Mouse (Mus musculus): Measurements from ENCODE around the gene Zfp36. TPM values are rescaled to one million over a fixed set of nuclear protein-coding genes. Genes with fewer than 3 reads are reported as not detected.
A peak's percentile ranks its signal among the peaks of the same experiment; 100 is the strongest.
"Not testable (repeated sequence)": the region's sequence is repeated elsewhere in the genome, so short reads cannot be mapped to it uniquely, and the experiment has no call there.

Zfp36 gene
- polyA plus RNA-seq, 1 experiment from 2014 or later: 4.7 TPM

DNA sequence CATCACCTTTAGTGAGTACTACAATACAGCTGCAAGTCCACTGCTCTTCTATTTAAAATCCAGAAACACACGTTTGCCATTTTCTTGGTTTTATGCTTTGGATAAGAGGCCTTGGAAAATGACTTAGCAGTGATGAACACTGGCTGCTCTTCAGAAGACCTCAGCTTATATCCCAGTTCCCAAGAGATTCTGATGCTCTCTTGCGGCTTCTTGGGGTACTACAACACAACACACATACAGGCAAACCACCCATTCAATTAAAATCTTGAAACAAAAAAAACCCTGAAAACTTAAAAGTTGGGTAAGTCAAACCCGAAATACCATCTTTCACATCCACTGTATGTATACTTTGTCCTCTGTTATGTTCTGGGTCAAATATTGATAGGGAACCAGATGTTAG, 17.9 kb upstream of the Zfp36 start:
- Histone ChIP-seq H3K9me3 (replicated peaks) (no peaks in the 10 kb centered on the region), H3K9ac (no peak overlapping the region), H3K4me2 (no peak overlapping the region), H3K36me3 (peaks cover 81% of the 10 kb centered on the region), H3K4me1 (replicated peaks) (peaks cover 19% of the 10 kb centered on the region), H3K27me3 (no peaks in the 10 kb centered on the region), H3K27ac (no peak overlapping the region), H3K4me3 (replicated peaks) (no peak overlapping the region)
- 51% methylated on average over 3 of the region's 3 CpGs for WGBS (ENCODE audit: insufficient replicate concordance)
- ATAC-seq (ENCODE audit: low read depth): no peak
- no peak for DNase-seq

DNA sequence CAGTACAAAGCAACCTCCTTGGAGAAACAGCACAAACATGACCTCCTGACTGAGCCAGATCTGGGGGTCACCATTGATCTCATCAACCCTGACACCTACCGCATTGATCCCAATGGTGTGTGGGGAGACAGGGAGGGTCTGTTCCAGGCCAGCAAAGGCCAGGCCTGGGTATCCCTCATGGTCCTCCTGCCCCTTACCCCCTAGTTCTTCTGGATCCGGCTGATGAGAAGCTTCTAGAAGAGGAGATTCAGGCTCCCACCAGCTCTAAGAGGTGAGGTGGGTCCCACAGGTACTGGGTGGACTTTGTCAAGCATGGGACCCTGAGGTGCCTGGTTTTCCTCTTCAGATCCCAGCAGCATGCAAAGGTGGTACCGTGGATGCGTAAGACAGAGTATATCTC, 15.4 kb upstream of the Zfp36 start:
- 89% methylated on average over 4 of the region's 4 CpGs for WGBS (ENCODE audit: insufficient replicate concordance)

DNA sequence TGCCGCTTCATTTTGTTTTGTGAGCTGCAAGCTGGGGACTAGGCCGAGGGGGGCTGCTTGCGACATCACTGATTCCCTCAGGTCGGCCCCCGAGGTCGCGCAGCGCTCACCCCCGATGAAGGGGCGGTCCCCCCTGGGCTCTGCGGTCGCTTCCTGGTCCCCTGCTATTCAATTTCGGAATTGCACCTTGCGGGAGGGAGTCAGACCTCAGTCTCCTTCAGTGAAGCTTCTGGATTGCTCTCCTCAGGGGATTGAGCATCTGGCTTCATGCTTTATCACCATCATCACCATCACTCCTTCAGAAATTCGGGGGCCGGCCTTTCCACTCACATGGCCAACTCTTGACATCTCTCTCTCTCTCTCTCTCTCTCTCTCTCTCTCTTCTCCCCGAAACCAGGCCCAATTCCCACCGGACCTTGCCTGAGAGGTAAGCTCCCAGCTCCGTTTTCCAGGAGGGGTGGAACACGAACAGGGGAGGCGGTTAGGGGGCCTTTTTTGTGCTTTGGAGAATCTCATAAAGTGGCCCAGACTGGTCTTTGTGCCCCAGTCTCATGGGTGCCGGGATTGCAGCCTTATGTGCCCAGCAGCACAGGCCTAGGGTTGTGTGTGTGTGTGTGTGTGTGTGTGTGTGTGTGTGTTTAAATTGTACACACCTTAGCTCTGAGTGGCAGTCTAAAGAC, 13.4 kb upstream of the Zfp36 start:
- Histone ChIP-seq H3K9ac (peak overlapping the region; percentile 85), H3K4me2 (peak overlapping the region; percentile 95), H3K9me3 (replicated peaks) (no peaks in the 10 kb centered on the region), H3K4me3 (replicated peaks) (peak overlapping the region; percentile 85), H3K36me3 (peaks cover 62% of the 10 kb centered on the region), H3K4me1 (replicated peaks) (peaks cover 27% of the 10 kb centered on the region), H3K27me3 (no peaks in the 10 kb centered on the region), H3K27ac (peak overlapping the region; percentile 77)
- ATAC-seq (ENCODE audit: low read depth) (no peak), DNase-seq (no peak)
- WGBS (ENCODE audit: insufficient replicate concordance): 5% methylated on average over 22 of the region's 22 CpGs

More for the DNA sequence above, 15.4 kb upstream of the Zfp36 start:
- Histone ChIP-seq H3K27me3 (no peaks in the 10 kb centered on the region), H3K27ac (0 out of 2 replicates have a peak overlapping the region, but pooled peaks have one; percentile 5), H3K4me3 (replicated peaks) (no peak overlapping the region), H3K4me2 (no peak overlapping the region), H3K4me1 (replicated peaks) (peaks cover 23% of the 10 kb centered on the region), H3K36me3 (peaks cover 62% of the 10 kb centered on the region), H3K9ac (no peak overlapping the region), H3K9me3 (replicated peaks) (no peaks in the 10 kb centered on the region)
- DNase-seq: no peak
- no peak for ATAC-seq (ENCODE audit: low read depth)

DNA sequence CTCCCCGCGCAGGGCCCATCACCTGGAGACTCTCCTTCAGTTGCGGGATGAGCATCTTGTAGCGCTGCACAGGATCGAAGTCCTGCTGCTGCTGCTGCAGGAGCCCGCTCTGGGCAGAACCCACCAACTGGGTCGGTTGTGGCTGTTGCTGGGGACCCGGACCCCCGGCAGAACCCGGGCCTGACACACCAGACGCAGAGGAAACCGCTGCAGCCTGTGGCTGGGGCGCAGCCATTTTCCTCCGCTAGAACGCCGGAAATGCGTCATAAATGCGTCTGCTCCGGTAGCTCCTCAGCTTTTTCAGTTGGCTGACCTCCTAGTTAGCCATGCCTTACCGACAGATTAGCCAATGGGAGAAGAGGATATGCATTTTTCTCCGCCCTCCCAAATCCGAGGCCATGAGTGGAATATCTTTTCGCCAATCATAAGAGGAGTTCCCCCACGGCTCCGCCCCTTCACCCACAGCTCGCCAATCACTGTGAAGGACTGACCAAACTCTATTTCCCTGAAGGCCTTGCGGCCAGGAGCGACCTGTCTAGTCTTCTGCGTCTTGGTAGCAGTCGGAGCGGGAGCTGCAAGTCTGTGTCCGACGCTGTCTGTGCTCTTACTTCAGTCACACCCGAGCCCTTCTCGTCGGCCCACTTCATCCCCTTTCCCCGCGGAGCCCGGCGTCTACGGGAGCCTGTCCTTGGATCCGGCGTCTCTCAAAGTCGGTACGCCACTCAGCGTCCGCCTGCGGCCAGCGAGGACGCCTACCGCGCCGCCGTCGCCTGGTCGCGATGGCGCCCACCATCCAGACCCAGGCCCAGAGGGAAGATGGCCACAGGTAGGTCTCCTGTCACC, 12.6 kb upstream of the Zfp36 start, which contains the start of the genes Med29 and Paf1:
TSS of gene Med29 (minus strand) at position 280 of the 843 bp plus-strand sequence.
TSS of gene Paf1 (plus strand) at position 523 of the 843 bp plus-strand sequence.
- ATAC-seq (ENCODE audit: low read depth) (peak; percentile 97), DNase-seq (peak; percentile 97)
- H3K4me3 ChIP-seq (replicated peaks): peak within 1 kb of the TSS; percentile 85
- peak within 1 kb of the TSS; percentile 77 for H3K27ac ChIP-seq
- peak within 1 kb of the TSS; percentile 85 for H3K9ac ChIP-seq
- no peaks in the 10 kb centered on the region for H3K9me3 ChIP-seq (replicated peaks)
- H3K27me3 ChIP-seq: no peaks in the 10 kb centered on the region
- peaks cover 62% of the 10 kb centered on the region for H3K36me3 ChIP-seq
- peak within 1 kb of the TSS; percentile 95 for H3K4me2 ChIP-seq
- WGBS (ENCODE audit: insufficient replicate concordance): under 1% methylated on average over 58 of the region's 58 CpGs
- peaks cover 33% of the 10 kb centered on the region for H3K4me1 ChIP-seq (replicated peaks)

DNA sequence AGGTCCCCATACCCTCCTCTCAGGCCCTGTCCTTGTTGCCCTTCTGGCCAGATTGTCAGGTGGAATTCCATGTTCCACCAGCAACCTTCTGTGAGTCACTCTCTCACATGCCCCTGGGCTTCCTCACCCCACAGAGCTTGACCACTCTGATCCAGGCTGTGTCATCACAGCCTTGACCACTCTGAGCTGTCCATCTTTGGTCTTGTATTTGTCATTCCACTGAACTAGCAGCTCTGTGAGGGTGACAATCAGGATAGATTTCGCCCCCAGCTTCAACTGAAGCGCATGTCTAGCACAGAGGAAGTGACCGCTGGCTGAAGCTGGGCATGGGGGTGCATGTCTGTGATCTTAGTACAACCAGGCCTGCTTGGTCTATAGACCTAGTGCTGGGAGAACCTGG, 10.3 kb upstream of the Zfp36 start:
- Histone ChIP-seq H3K27ac (no peak overlapping the region), H3K27me3 (no peaks in the 10 kb centered on the region), H3K4me1 (replicated peaks) (peaks cover 44% of the 10 kb centered on the region), H3K9ac (no peak overlapping the region), H3K4me3 (replicated peaks) (no peak overlapping the region), H3K4me2 (no peak overlapping the region), H3K36me3 (peaks cover 57% of the 10 kb centered on the region), H3K9me3 (replicated peaks) (no peaks in the 10 kb centered on the region)
- DNase-seq (no peak), ATAC-seq (ENCODE audit: low read depth) (no peak)
- WGBS (ENCODE audit: insufficient replicate concordance): 86% methylated on average over 3 of the region's 3 CpGs

DNA sequence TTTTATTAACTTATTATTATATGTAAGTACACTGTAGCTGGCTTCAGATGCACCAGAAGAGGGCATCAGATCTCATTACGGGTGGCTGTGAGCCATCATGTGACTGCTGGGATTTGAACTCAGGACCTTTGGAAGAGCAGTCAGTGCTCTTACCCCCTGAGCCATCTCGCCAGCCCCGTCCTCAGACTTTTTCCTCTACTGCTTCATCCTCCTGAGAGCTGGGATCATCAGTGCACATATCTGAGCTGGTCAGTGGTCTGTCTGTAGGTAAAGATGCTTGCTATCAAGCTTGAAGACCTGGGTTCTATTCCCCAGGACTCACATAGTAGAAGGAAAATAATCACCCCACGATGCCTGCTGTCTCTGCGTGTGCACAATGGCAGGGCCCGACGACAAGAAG, 7.3 kb upstream of the Zfp36 start:
- H3K27me3 ChIP-seq; DNase-seq; H3K4me3 ChIP-seq (replicated peaks); H3K9me3 ChIP-seq (replicated peaks); H3K27ac ChIP-seq; H3K4me2 ChIP-seq; ATAC-seq (ENCODE audit: low read depth); H3K9ac ChIP-seq: not testable (repeated sequence)
- peaks cover 63% of the 10 kb centered on the region for H3K4me1 ChIP-seq (replicated peaks)
- H3K36me3 ChIP-seq: peaks cover 52% of the 10 kb centered on the region
- 72% methylated on average over 7 of the region's 7 CpGs for WGBS (ENCODE audit: insufficient replicate concordance)

DNA sequence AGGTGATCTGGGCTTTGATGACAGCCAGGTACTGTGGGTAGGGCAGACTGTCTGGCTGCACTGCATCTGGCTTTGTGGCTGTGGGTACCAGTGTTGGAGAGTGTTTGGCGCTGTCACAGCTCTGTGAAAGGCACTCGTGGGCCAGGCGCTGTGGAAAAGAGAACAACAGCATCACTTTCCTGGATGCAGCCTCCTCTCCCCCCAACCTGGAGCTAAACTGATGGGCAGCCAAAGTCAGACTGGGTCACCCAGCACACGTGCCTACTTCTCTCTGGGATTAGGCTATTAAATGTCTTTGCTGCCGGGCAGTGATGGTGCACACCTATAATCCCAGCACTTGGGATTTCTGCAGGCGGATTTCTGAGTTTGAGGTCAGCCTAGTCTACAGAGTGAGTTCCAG, 6.8 kb upstream of the Zfp36 start:
- H3K9ac ChIP-seq; ATAC-seq (ENCODE audit: low read depth); H3K4me2 ChIP-seq; H3K27ac ChIP-seq; DNase-seq; H3K9me3 ChIP-seq (replicated peaks); H3K27me3 ChIP-seq; H3K4me3 ChIP-seq (replicated peaks): not testable (repeated sequence)
- H3K4me1 ChIP-seq (replicated peaks): peaks cover 66% of the 10 kb centered on the region
- H3K36me3 ChIP-seq: peaks cover 52% of the 10 kb centered on the region
- 67% methylated on average over 6 of the region's 6 CpGs for WGBS (ENCODE audit: insufficient replicate concordance)

DNA sequence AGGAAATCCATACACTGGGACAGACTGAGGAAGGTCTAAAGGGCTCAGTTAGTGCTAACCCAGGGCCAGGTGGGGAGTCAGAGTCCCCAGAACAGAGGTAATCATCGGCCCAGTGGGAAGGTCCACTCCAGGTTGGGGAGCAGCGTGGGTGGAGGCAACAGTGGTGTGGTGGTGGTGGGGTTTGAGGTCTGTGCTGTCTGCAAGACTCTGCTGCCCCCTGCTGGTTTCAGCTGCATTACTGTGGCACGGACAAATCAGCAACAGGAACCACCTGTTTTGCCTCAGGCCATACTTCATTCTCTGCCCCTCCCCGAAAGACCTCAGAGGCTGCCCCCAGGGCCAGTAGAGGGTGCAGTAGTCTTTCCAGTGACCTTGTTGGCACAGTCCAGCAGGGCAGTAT, 6.4 kb upstream of the Zfp36 start:
- Histone ChIP-seq H3K27me3 (no peaks in the 10 kb centered on the region), H3K9ac (no peak overlapping the region), H3K4me2 (peak overlapping the region; percentile 18; the same call in 1 of the 2 replicates), H3K4me1 (replicated peaks) (peaks cover 66% of the 10 kb centered on the region), H3K9me3 (replicated peaks) (no peaks in the 10 kb centered on the region), H3K4me3 (replicated peaks) (no peak overlapping the region), H3K27ac (peak overlapping the region; percentile 67), H3K36me3 (peaks cover 52% of the 10 kb centered on the region)
- DNase-seq (peak; percentile 70), ATAC-seq (ENCODE audit: low read depth) (peak; percentile 30)
- 7% methylated on average over 4 of the region's 4 CpGs for WGBS (ENCODE audit: insufficient replicate concordance)

DNA sequence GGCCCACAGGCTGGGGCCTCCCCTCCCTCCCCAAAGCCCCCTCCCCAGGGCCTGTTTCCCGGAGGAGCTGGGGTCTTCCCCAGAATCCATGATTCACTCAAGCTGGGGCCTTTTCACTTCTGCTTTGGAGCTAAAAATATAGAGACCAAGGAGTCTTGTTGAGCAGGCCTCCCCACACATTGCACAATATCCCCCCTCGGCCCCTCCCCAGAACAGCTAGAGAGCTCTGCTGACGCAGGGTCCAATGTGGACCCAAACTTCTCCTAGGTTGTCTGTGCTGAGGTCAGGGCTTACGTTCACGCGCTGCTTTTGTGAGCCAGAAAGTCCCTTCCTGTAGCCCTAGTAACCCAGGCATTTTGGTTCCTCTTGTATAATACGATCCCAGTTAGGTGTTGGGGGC, 6.0 kb upstream of the Zfp36 start:
- 49% methylated on average over 7 of the region's 7 CpGs for WGBS (ENCODE audit: insufficient replicate concordance)
- no peaks in the 10 kb centered on the region for H3K27me3 ChIP-seq
- H3K36me3 ChIP-seq: peaks cover 51% of the 10 kb centered on the region
- no peak for ATAC-seq (ENCODE audit: low read depth)
- peak; percentile 15 for DNase-seq
- no peak overlapping the region; the same call in 1 of the 2 replicates for H3K9ac ChIP-seq
- H3K27ac ChIP-seq: peak overlapping the region; percentile 67
- H3K9me3 ChIP-seq (replicated peaks): no peaks in the 10 kb centered on the region
- H3K4me1 ChIP-seq (replicated peaks): peaks cover 66% of the 10 kb centered on the region
- peak overlapping the region; percentile 18; the same call in 1 of the 2 replicates for H3K4me2 ChIP-seq
- H3K4me3 ChIP-seq (replicated peaks): no peak overlapping the region

DNA sequence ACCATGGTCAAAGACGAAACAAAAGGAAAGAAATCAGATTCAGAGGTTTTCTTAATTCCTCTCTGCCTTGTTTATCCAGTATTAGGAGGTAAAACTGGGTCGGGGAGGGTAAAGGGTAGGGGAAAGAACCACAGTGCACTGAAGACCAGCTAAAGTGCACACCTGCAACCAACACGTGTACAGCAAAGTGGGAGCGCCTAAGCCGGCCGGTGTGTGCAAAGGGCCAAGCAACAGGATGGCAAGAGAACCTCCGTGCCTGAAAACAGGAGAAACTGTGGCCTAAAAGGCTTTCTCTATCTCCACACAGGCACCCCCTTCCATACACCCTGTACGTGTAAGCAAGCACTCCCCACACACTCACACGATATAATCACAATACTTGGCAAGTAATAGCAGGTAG, 5.1 kb upstream of the Zfp36 start:
- H3K27ac ChIP-seq: peak overlapping the region; percentile 67
- H3K9ac ChIP-seq: no peak overlapping the region; the same call in 1 of the 2 replicates
- ATAC-seq (ENCODE audit: low read depth) (no peak), DNase-seq (no peak)
- H3K9me3 ChIP-seq (replicated peaks): no peaks in the 10 kb centered on the region
- no peak overlapping the region for H3K4me3 ChIP-seq (replicated peaks)
- H3K27me3 ChIP-seq: no peaks in the 10 kb centered on the region
- peaks cover 73% of the 10 kb centered on the region for H3K4me1 ChIP-seq (replicated peaks)
- H3K36me3 ChIP-seq: peaks cover 43% of the 10 kb centered on the region
- no peak overlapping the region for H3K4me2 ChIP-seq
- 88% methylated on average over 9 of the region's 9 CpGs for WGBS (ENCODE audit: insufficient replicate concordance)

DNA sequence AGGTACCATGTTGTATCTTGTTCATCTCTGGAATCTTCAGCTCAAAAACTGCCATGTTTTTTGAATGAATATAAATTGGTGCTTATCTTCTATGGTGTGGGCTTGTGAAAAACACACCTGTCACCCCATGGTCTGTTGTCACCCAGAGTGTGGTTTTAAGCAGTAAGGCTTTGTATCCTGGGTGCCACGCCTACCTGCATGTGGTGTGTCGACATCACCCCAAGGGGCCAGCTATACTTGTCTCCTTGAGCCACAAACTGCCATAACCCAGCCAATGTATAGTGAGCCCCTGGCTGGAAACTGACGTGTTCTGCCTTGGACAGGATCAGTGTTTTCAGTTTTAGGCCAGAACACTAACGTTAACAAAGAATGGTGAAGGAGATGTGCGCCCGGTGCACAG, 4.1 kb upstream of the Zfp36 start:
- 57% methylated on average over 6 of the region's 6 CpGs for WGBS (ENCODE audit: insufficient replicate concordance)
- Histone ChIP-seq H3K4me1 (replicated peaks) (peaks cover 83% of the 10 kb centered on the region), H3K9me3 (replicated peaks) (no peaks in the 10 kb centered on the region), H3K4me2 (no peak overlapping the region), H3K36me3 (peaks cover 34% of the 10 kb centered on the region), H3K27me3 (no peaks in the 10 kb centered on the region), H3K9ac (no peak overlapping the region), H3K27ac (peak overlapping the region; percentile 89), H3K4me3 (replicated peaks) (no peak overlapping the region)
- DNase-seq (no peak), ATAC-seq (ENCODE audit: low read depth) (no peak)
